ENCODE assay signal across 12 mouse cellular contexts in genomic region chr11:90314606-90315005, GRCm38 (mm10).
"Had no signal": no experiment of that assay in that cellular context is flagged by ENCODE, and none has a peak within 500 bp of the region (broad histone marks: within the 10 kb centered on the region; RNA-seq: fewer than 3 reads in every experiment).

No protein-coding gene starts in this region.

- DNase-seq: lung, adult 18-20 months; lung, embryonic 14.5 days; lung, postnatal 10 days; lung, postnatal 4 days; midbrain, embryonic 14.5 days; retina, postnatal 1 day; right cerebral cortex, postnatal 14 days; right cerebral cortex, postnatal 4 days; spleen, adult 18-20 months; thymus, adult 2 months; thymus, postnatal 25 days; thymus, postnatal 4 days had no signal
